Mouse (Mus musculus) G1E (cell line): Measurements from ENCODE around the gene Oas3. TPM values are rescaled to one million over a fixed set of nuclear protein-coding genes. Genes with fewer than 3 reads are reported as not detected.

Source experiments
- ATAC-seq: 2 replicates; pipeline ENCODE4 v1.8.0; 2016; ENCODE audit warnings: mild to moderate bottlenecking; ENCODE audit not compliant: insufficient number of reproducible peaks, poor library complexity, low FRiP score, severe bottlenecking; ENCODE audit errors: extremely low read depth
- DNase-seq: peaks from one replicate; pipeline ENCODE4 v3.0.0; 2012; ENCODE audit warnings: low spot score
- H3K27me3 ChIP-seq: 2 replicates; pipeline ENCODE4 v1.6.1; 2012; ENCODE audit warnings: mild to moderate bottlenecking, low read length, inconsistent platforms; ENCODE audit not compliant: insufficient read depth
- H3K36me3 ChIP-seq: replicated peaks from 2 replicates; pipeline ENCODE3; 2012; ENCODE audit warnings: mild to moderate bottlenecking, inconsistent platforms
- H3K4me1 ChIP-seq: 2 replicates; pipeline ENCODE4 v1.6.1; 2012; ENCODE audit warnings: low read depth, low read length, inconsistent platforms, mixed read lengths; ENCODE audit not compliant: insufficient read depth
- H3K4me3 ChIP-seq: 2 replicates; pipeline ENCODE4 v1.5.1; 2012; ENCODE audit warnings: low read depth, mild to moderate bottlenecking, inconsistent platforms, low read length, moderate library complexity, mixed read lengths
- H3K9me3 ChIP-seq: replicated peaks from 2 replicates; pipeline ENCODE4 v1.6.1; 2012; ENCODE audit warnings: inconsistent platforms
- CTCF ChIP-seq: IDR thresholded peaks from 2 replicates; pipeline ENCODE4 v1.5.1; 2012; ENCODE audit warnings: low read depth, low read length, inconsistent platforms, mixed read lengths
- GATA1 ChIP-seq: IDR thresholded peaks from 2 replicates; pipeline ENCODE4 v1.6.1; 2012; ENCODE audit warnings: borderline replicate concordance, low read length, inconsistent platforms, mixed read lengths
- GATA2 ChIP-seq: IDR thresholded peaks from 2 replicates; pipeline ENCODE4 v1.6.1; 2012; ENCODE audit warnings: low read depth, low read length, inconsistent platforms, borderline replicate concordance
- POLR2AphosphoS5 ChIP-seq: IDR thresholded peaks from 2 replicates; pipeline ENCODE4 v1.6.1; 2012; ENCODE audit warnings: low read depth, low read length, inconsistent platforms; ENCODE audit not compliant: insufficient replicate concordance
- TAL1 ChIP-seq: conservative IDR thresholded peaks from 2 replicates; pipeline ENCODE4 v1.6.1; 2012; ENCODE audit warnings: low read depth, low read length, inconsistent platforms, mixed read lengths
- polyA plus RNA-seq: library from polyadenylated mRNA; stranded (reverse); fragments of >175 nt; gene quantifications from 2 replicates; pipeline ENCODE4 v1.2.3, GENCODE M21; 2012
- total RNA-seq, 2 experiments: library from RNA; stranded (forward) in 1 of 2; stranded (reverse) in 1 of 2; fragments of 200-1000 nt in 1 of 2; fragments of >200 nt in 1 of 2; fragmentation: Nextera tagmentation in 1 of 2; gene quantifications; 2 replicates each; pipeline ENCODE4 v1.2.3; 2014 to 2017

Gene Oas3
- total and polyA plus RNA-seq, 3 experiments, result 0.26 to 2.0 (median 0.60) TPM

GRCm38 (mm10) chr5:120703660-120704059, 73.8 kb downstream of the Oas3 start:
- H3K4me1 ChIP-seq, result peaks cover 20% of the 10 kb centered on the region
- peaks cover 79% of the 10 kb centered on the region for H3K27me3 ChIP-seq
- DNase-seq (no peak), ATAC-seq (no peak)
- H3K4me3 ChIP-seq, result no peak overlapping the region
- TF ChIP-seq POLR2AphosphoS5, result no peak
- TF ChIP-seq GATA2, result no peak
- no peak for TF ChIP-seq GATA1
- no peak for TF ChIP-seq CTCF
- no peak for TF ChIP-seq TAL1
- H3K9me3 ChIP-seq, result no peaks in the 10 kb centered on the region
- H3K36me3 ChIP-seq, result no peaks in the 10 kb centered on the region

Other genes with a start within 250 kb of the Oas3 start
- gene Tpcn1, start 189.0 kb downstream of the Oas3 start, total RNA-seq (2014; fragmentation: Nextera tagmentation), result 22.3 and 51.6 TPM in 2 replicates
- gene Tpcn1, start 189.0 kb downstream of the Oas3 start, total RNA-seq (2017), result 2.1 and 3.2 TPM in 2 replicates
- gene Tpcn1, start 189.0 kb downstream of the Oas3 start, polyA plus RNA-seq, result 33.2 and 36.0 TPM in 2 replicates
- gene Iqcd, start 188.6 kb downstream of the Oas3 start, total RNA-seq (2014; fragmentation: Nextera tagmentation), result not detected in 2 replicates
- gene Iqcd, start 188.6 kb downstream of the Oas3 start, total RNA-seq (2017), result 0.35 and 0.60 TPM in 2 replicates
- gene Iqcd, start 188.6 kb downstream of the Oas3 start, polyA plus RNA-seq, result 1.2 and 1.5 TPM in 2 replicates
- 8.4 and 10.5 TPM in 2 replicates for gene Rita1, start 165.1 kb downstream of the Oas3 start, total RNA-seq (2014; fragmentation: Nextera tagmentation)
- 9.5 and 13.7 TPM in 2 replicates for gene Rita1, start 165.1 kb downstream of the Oas3 start, total RNA-seq (2017)
- gene Rita1, start 165.1 kb downstream of the Oas3 start, polyA plus RNA-seq, result 42.4 and 45.7 TPM in 2 replicates
- 16.5 and 24.3 TPM in 2 replicates for gene Ddx54, start 164.9 kb downstream of the Oas3 start, total RNA-seq (2014; fragmentation: Nextera tagmentation)
- gene Ddx54, start 164.9 kb downstream of the Oas3 start, total RNA-seq (2017), result 31.5 and 34.7 TPM in 2 replicates
- gene Ddx54, start 164.9 kb downstream of the Oas3 start, polyA plus RNA-seq, result 103 and 110 TPM in 2 replicates
- gene Cfap73, start 143.4 kb downstream of the Oas3 start, total RNA-seq (2014; fragmentation: Nextera tagmentation), result not detected in 2 replicates
- not detected in 2 replicates for gene Cfap73, start 143.4 kb downstream of the Oas3 start, total RNA-seq (2017)
- not detected in 2 replicates for gene Cfap73, start 143.4 kb downstream of the Oas3 start, polyA plus RNA-seq
- gene Rasal1, start 128.8 kb downstream of the Oas3 start, total RNA-seq (2014; fragmentation: Nextera tagmentation), result 5.6 and 13.2 TPM in 2 replicates
- gene Rasal1, start 128.8 kb downstream of the Oas3 start, total RNA-seq (2017), result 1.4 and 1.7 TPM in 2 replicates
- 10.8 and 13.1 TPM in 2 replicates for gene Rasal1, start 128.8 kb downstream of the Oas3 start, polyA plus RNA-seq
- not detected in 2 replicates for gene Dtx1, start 65.7 kb downstream of the Oas3 start, total RNA-seq (2014; fragmentation: Nextera tagmentation)
- 0.05 and 0.06 TPM in 2 replicates for gene Dtx1, start 65.7 kb downstream of the Oas3 start, total RNA-seq (2017)
- gene Dtx1, start 65.7 kb downstream of the Oas3 start, polyA plus RNA-seq, result 0.03 and 0.09 TPM in 2 replicates
- gene Oas2, start 27.8 kb downstream of the Oas3 start, total RNA-seq (2014; fragmentation: Nextera tagmentation), result 1.7 and 3.5 TPM in 2 replicates
- 2.3 and 2.4 TPM in 2 replicates for gene Oas2, start 27.8 kb downstream of the Oas3 start, total RNA-seq (2017)
- gene Oas2, start 27.8 kb downstream of the Oas3 start, polyA plus RNA-seq, result 0.11 and 0.15 TPM in 2 replicates
- not detected in 2 replicates for gene Oas1e, start 17.9 kb upstream of the Oas3 start, total RNA-seq (2014; fragmentation: Nextera tagmentation)
- gene Oas1e, start 17.9 kb upstream of the Oas3 start, total RNA-seq (2017), result 0.12 TPM in 1 of 2 replicates, not detected in the other
- gene Oas1e, start 17.9 kb upstream of the Oas3 start, polyA plus RNA-seq, result not detected in 2 replicates
- 9.5 and 10.3 TPM in 2 replicates for gene Oas1c, start 34.9 kb upstream of the Oas3 start, total RNA-seq (2014; fragmentation: Nextera tagmentation)
- 4.3 and 6.4 TPM in 2 replicates for gene Oas1c, start 34.9 kb upstream of the Oas3 start, total RNA-seq (2017)
- gene Oas1c, start 34.9 kb upstream of the Oas3 start, polyA plus RNA-seq, result 0.25 and 0.29 TPM in 2 replicates
- gene Oas1f, start 69.7 kb upstream of the Oas3 start, total RNA-seq (2014; fragmentation: Nextera tagmentation), result not detected in 2 replicates
- gene Oas1f, start 69.7 kb upstream of the Oas3 start, total RNA-seq (2017), result not detected in 2 replicates
- gene Oas1f, start 69.7 kb upstream of the Oas3 start, polyA plus RNA-seq, result not detected in 2 replicates
- gene Oas1h, start 83.8 kb upstream of the Oas3 start, total RNA-seq (2014; fragmentation: Nextera tagmentation), result not detected in 2 replicates
- gene Oas1h, start 83.8 kb upstream of the Oas3 start, total RNA-seq (2017), result not detected in 2 replicates
- not detected in 2 replicates for gene Oas1h, start 83.8 kb upstream of the Oas3 start, polyA plus RNA-seq
- not detected in 2 replicates for gene Oas1g, start 110.0 kb upstream of the Oas3 start, total RNA-seq (2014; fragmentation: Nextera tagmentation)
- 0.23 TPM in 1 of 2 replicates, not detected in the other for gene Oas1g, start 110.0 kb upstream of the Oas3 start, total RNA-seq (2017)
- gene Oas1g, start 110.0 kb upstream of the Oas3 start, polyA plus RNA-seq, result not detected in 2 replicates
- gene Oas1a, start 129.9 kb upstream of the Oas3 start, total RNA-seq (2014; fragmentation: Nextera tagmentation), result not detected in 2 replicates
- gene Oas1a, start 129.9 kb upstream of the Oas3 start, total RNA-seq (2017), result 0.33 and 0.70 TPM in 2 replicates
- gene Oas1a, start 129.9 kb upstream of the Oas3 start, polyA plus RNA-seq, result 0.11 and 0.13 TPM in 2 replicates
- gene Oas1d, start 136.9 kb upstream of the Oas3 start, total RNA-seq (2014; fragmentation: Nextera tagmentation), result not detected in 2 replicates
- 0.05 and 0.12 TPM in 2 replicates for gene Oas1d, start 136.9 kb upstream of the Oas3 start, total RNA-seq (2017)
- gene Oas1d, start 136.9 kb upstream of the Oas3 start, polyA plus RNA-seq, result not detected in 2 replicates
- gene Rph3a, start 232.4 kb upstream of the Oas3 start, total RNA-seq (2014; fragmentation: Nextera tagmentation), result not detected in 2 replicates
- gene Rph3a, start 232.4 kb upstream of the Oas3 start, total RNA-seq (2017), result 0.06 TPM in 1 of 2 replicates, not detected in the other
- gene Rph3a, start 232.4 kb upstream of the Oas3 start, polyA plus RNA-seq, result not detected in 2 replicates